Mouse (Mus musculus): ENCODE measurements at regions not wholly inside any gene's neighbourhood (a gene's known extent, or its start where the extent isn't known, plus 50 kb on each side); places are given as distances from the start of the nearest gene placed in this dataset.
"Not testable (repeated sequence)": the region's sequence is repeated elsewhere in the genome, so short reads cannot be mapped to it uniquely, and the experiment has no call there.

DNA sequence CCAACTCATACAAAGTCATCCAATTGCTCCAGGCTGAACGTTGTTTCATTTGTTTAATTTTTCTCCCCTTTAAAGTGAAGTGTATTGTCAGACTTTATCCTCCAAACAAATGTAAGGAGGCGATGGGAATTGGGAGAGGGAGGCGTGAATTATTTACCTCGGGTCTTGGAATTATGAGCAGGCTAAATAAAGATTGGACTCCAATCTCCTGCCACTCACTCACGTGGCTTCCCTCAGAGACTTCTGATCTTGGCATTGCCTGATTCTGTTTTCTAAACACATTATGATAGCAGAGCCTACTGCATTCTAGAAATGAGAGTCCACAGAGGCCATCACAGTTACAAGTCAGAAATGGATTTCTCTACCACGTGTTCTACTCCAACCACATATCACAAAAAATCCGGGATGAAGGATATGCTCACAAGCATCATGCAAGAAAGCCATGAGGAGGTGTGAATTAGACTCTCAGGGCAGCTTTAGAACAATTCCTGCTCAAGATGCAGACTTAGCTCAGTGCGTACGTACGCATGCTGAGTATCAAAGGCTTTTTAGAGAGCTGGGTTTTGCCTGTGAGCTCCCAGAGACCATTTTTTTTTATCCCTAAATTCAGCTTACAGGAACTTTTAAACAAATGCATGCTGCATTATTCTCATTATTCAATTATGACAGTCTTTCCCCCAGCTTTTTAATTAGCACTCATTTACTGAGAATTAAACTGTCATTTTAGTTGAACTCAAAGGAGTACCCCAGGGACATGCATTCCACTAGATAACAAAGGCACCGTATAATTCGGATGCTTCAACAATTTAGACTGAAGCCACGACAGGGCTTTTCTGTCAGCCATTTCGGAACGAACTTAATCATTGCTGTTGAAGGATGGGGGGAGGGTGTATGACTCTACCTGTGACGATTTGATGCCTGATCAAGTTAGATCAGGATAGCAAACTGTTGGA, 269.2 kb upstream of the Ubash3b start:
- ATAC-seq (ENCODE audit: low FRiP score, low TSS enrichment) = no peak
- Histone ChIP-seq H3K27me3 (ENCODE audit: insufficient read depth, low read length) (no peaks in the 10 kb centered on the region), H3K9me3 (ENCODE audit: low read length) (no peaks in the 10 kb centered on the region), H3K27ac (ENCODE audit: low read length) (no peak overlapping the region), H3K4me3 (ENCODE audit: low read length) (no peak overlapping the region), H3K36me3 (ENCODE audit: insufficient read depth, low read length) (no peaks in the 10 kb centered on the region), H3K4me2 (replicated peaks; ENCODE audit: low read depth, low read length) (no peak overlapping the region), H3K9ac (replicated peaks; ENCODE audit: low read length) (no peak overlapping the region), H3K4me1 (ENCODE audit: insufficient read depth, low read length) (no peaks in the 10 kb centered on the region)
- WGBS = 80% methylated on average over 16 of the region's 16 CpGs

DNA sequence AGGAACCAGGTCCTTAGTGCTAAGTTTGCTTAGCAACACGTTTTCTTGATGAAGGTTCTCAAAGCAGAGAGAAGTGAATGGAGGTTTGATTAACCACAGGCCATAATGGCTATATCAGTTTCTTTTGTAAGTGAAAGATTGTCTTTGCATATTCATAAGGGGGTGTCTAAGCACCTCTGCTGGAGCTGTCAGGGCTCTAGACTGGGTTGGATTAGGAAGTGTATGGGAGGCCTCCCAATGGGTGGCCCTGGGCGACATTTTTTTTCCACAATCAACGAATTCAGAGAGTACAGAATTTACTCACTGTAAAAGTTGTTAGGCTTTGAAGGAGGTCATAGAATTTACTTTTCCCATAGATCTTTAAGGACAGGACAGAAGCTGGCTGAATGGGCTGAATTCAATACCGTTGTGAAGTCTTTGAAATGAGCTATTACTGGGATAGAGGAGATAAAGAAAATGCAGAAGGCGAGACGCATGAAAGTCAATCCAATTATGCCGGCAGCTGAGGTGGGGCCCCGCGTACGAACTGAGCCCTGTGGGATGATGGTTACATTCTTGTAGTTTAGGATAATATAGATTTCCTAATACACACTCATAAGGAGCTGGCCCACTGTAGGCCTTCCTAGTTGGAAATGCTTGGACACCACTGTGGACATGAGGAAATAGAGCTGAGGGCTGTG, 268.4 kb upstream of the Ubash3b start:
- Histone ChIP-seq H3K4me2 (replicated peaks; ENCODE audit: low read depth, low read length) (no peak overlapping the region), H3K9ac (replicated peaks; ENCODE audit: low read length) (no peak overlapping the region), H3K4me3 (ENCODE audit: low read length) (no peak overlapping the region), H3K27ac (ENCODE audit: low read length) (no peak overlapping the region), H3K36me3 (ENCODE audit: insufficient read depth, low read length) (no peaks in the 10 kb centered on the region), H3K4me1 (ENCODE audit: insufficient read depth, low read length) (no peaks in the 10 kb centered on the region), H3K9me3 (ENCODE audit: low read length) (no peaks in the 10 kb centered on the region), H3K27me3 (ENCODE audit: insufficient read depth, low read length) (no peaks in the 10 kb centered on the region)
- ATAC-seq (ENCODE audit: low FRiP score, low TSS enrichment) = no peak
- WGBS = 81% methylated on average over 10 of the region's 10 CpGs

DNA sequence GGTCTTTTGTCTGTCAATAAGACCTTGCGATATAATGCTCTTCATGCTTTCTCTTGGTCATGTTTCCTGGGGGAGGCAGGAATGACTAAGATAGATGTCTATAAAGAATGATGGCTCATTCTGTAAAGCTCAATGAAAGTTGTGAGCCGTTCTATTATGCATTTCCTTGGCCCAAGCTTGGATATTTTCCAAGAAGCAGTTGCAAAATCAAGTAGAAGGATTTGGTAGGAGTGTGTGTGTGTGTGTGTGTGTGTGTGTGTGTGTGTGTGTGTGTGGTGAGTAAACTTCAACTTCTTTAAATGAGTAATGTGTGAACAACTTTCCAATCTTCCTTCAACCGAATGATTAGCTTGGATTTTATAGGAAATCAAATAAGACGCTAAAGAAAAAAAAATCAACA, 267.7 kb upstream of the Ubash3b start:
- H3K4me2 ChIP-seq (replicated peaks; ENCODE audit: low read depth, low read length) = no peak overlapping the region
- no peaks in the 10 kb centered on the region for H3K36me3 ChIP-seq (ENCODE audit: insufficient read depth, low read length)
- no peaks in the 10 kb centered on the region for H3K27me3 ChIP-seq (ENCODE audit: insufficient read depth, low read length)
- whole genome bisulfite sequencing = 85% methylated on average over 4 of the region's 4 CpGs
- H3K4me3 ChIP-seq (ENCODE audit: low read length) = no peak overlapping the region
- no peaks in the 10 kb centered on the region for H3K4me1 ChIP-seq (ENCODE audit: insufficient read depth, low read length)
- no peak overlapping the region for H3K27ac ChIP-seq (ENCODE audit: low read length)
- H3K9me3 ChIP-seq (ENCODE audit: low read length) = no peaks in the 10 kb centered on the region
- no peak for ATAC-seq (ENCODE audit: low FRiP score, low TSS enrichment)
- no peak overlapping the region for H3K9ac ChIP-seq (replicated peaks; ENCODE audit: low read length)

DNA sequence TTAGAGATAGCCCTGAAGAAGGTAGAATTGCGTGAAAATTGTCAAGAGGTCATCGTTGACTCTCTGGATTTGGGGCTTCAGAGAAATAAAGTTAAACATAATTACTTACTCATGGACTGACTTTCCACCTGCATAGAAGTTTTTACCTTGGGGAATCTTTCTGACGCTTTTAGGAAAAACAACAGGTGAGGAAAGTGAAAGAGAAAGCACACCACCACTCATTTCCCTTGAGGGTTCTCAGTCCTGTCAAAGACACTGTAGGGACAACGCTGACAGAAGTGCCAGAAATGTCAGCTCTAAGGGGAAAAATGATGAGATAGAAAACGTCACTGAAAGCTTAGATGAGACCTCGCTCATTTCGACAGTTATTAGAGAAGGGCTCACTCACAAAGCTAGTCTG, 265.2 kb upstream of the Ubash3b start:
- Histone ChIP-seq H3K36me3 (ENCODE audit: insufficient read depth, low read length) (no peaks in the 10 kb centered on the region), H3K27ac (ENCODE audit: low read length) (no peak overlapping the region), H3K4me1 (ENCODE audit: insufficient read depth, low read length) (no peaks in the 10 kb centered on the region), H3K4me2 (replicated peaks; ENCODE audit: low read depth, low read length) (no peak overlapping the region), H3K9ac (replicated peaks; ENCODE audit: low read length) (no peak overlapping the region), H3K4me3 (ENCODE audit: low read length) (no peak overlapping the region), H3K27me3 (ENCODE audit: insufficient read depth, low read length) (no peaks in the 10 kb centered on the region), H3K9me3 (ENCODE audit: low read length) (no peaks in the 10 kb centered on the region)
- ATAC-seq (ENCODE audit: low FRiP score, low TSS enrichment) = no peak
- WGBS = 89% methylated on average over 7 of the region's 7 CpGs

DNA sequence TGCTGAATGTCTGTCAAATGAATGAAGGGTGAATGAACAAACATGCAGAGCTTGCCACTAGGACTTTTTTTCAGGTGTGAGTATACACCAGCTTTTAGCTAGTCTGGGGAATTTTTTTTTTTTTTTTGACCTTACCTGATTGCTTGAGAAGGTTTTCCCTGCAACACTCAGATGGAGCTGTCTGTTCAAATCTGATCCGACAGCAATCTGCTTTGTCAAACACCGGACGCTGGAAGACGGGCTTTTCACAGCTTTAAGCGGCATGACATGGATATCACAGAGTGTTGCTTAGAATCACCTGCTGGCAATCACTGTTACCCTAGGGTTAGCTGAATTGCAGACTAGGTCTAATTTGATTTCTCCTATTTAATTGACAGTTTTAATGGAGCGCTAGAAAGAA, 263.7 kb upstream of the Ubash3b start:
- no peaks in the 10 kb centered on the region for H3K36me3 ChIP-seq (ENCODE audit: insufficient read depth, low read length)
- WGBS = 89% methylated on average over 6 of the region's 6 CpGs
- ATAC-seq (ENCODE audit: low FRiP score, low TSS enrichment) = no peak
- no peak overlapping the region for H3K9ac ChIP-seq (replicated peaks; ENCODE audit: low read length)
- no peak overlapping the region for H3K27ac ChIP-seq (ENCODE audit: low read length)
- no peak overlapping the region for H3K4me3 ChIP-seq (ENCODE audit: low read length)
- H3K27me3 ChIP-seq (ENCODE audit: insufficient read depth, low read length) = no peaks in the 10 kb centered on the region
- H3K9me3 ChIP-seq (ENCODE audit: low read length) = no peaks in the 10 kb centered on the region
- H3K4me2 ChIP-seq (replicated peaks; ENCODE audit: low read depth, low read length) = no peak overlapping the region
- no peaks in the 10 kb centered on the region for H3K4me1 ChIP-seq (ENCODE audit: insufficient read depth, low read length)

DNA sequence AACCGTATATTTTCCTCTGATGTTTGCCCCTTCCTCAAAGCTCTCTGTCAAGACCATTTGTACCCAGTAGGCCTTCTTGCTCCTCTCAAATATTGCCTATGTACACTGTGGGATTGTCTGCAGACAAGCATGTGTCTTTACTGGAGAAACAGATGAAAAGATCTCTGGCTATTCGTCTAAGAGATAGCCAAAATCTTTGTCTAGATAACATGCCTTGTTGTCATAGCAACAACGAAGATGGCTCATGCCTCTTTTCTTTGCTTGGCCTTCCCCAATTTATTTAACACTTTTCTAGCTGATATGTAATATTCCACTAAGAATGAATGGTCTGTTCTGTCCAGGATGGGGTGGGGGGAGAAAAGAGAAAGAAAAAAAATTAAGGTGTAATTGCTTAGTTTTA, 252.3 kb upstream of the Ubash3b start:
- 82% methylated on average over 3 of the region's 3 CpGs for WGBS
- Histone ChIP-seq H3K27ac (ENCODE audit: low read length) (no peak overlapping the region), H3K4me3 (ENCODE audit: low read length) (no peak overlapping the region), H3K36me3 (ENCODE audit: insufficient read depth, low read length) (no peaks in the 10 kb centered on the region), H3K9ac (replicated peaks; ENCODE audit: low read length) (no peak overlapping the region), H3K9me3 (ENCODE audit: low read length) (no peaks in the 10 kb centered on the region), H3K4me1 (ENCODE audit: insufficient read depth, low read length) (peaks cover 7% of the 10 kb centered on the region; the same call in 1 of the 2 replicates), H3K4me2 (replicated peaks; ENCODE audit: low read depth, low read length) (no peak overlapping the region), H3K27me3 (ENCODE audit: insufficient read depth, low read length) (no peaks in the 10 kb centered on the region)
- no peak for ATAC-seq (ENCODE audit: low FRiP score, low TSS enrichment)

DNA sequence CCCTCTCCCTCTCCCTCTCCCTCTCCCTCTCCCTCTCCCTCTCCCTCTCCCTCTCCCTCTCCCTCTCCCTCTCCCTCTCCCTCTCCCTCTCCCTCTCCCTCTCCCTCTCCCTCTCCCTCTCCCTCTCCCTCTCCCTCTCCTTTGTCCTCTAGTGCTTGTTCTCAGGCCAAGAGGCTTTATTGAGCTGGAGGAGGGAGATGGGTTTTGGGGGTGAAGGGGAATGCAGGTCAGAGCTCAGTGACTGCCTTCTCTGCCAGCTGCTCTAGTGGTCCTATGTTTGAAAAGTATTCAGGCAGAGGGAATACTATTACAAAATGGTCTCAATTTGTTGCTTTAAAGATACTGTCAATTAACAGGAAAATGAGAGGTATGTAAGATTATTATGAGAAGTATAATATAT, 251.6 kb upstream of the Ubash3b start:
- not testable (repeated sequence) for H3K36me3 ChIP-seq (ENCODE audit: insufficient read depth, low read length); H3K9ac ChIP-seq (replicated peaks; ENCODE audit: low read length); H3K27ac ChIP-seq (ENCODE audit: low read length); H3K4me2 ChIP-seq (replicated peaks; ENCODE audit: low read depth, low read length); H3K27me3 ChIP-seq (ENCODE audit: insufficient read depth, low read length); H3K4me3 ChIP-seq (ENCODE audit: low read length); ATAC-seq (ENCODE audit: low FRiP score, low TSS enrichment); H3K4me1 ChIP-seq (ENCODE audit: insufficient read depth, low read length); H3K9me3 ChIP-seq (ENCODE audit: low read length)

DNA sequence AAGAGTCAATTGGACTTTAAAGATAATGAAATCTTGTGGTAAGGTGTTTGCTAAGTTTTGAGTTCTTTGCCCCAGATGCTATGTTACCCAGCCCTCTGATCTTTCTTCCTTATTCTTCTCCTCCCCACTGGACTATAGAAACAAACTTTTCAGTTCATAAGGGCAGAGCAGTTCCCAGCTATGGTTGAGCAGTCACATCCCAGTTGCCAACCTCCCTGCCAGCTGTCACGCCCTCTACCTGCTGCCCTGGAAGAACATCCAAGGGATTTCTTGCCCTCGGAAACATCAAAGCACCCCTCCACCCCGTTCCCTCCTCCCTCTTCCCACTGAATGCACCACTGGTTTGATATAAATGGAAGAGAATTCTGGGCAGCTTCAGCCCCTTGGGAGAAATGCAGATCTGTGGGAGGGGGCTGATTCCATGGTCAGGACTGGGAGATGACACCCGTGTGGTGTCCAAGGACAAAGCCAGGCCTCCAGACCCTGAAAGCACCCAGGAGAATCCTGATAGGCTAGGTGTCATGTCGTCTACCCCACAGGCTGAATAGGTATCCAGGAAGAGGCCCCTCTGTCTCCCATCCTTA, 250.8 kb upstream of the Ubash3b start:
- Histone ChIP-seq H3K4me1 (ENCODE audit: insufficient read depth, low read length) (peaks cover 7% of the 10 kb centered on the region; the same call in 1 of the 2 replicates), H3K4me3 (ENCODE audit: low read length) (no peak overlapping the region), H3K4me2 (replicated peaks; ENCODE audit: low read depth, low read length) (no peak overlapping the region), H3K27me3 (ENCODE audit: insufficient read depth, low read length) (no peaks in the 10 kb centered on the region), H3K36me3 (ENCODE audit: insufficient read depth, low read length) (no peaks in the 10 kb centered on the region), H3K9ac (replicated peaks; ENCODE audit: low read length) (no peak overlapping the region), H3K9me3 (ENCODE audit: low read length) (no peaks in the 10 kb centered on the region), H3K27ac (ENCODE audit: low read length) (0 out of 2 replicates have a peak overlapping the region, but pooled peaks have one; percentile 34)
- 23% methylated on average over 5 of the region's 5 CpGs for WGBS
- peak; percentile 79 for ATAC-seq (ENCODE audit: low FRiP score, low TSS enrichment)

DNA sequence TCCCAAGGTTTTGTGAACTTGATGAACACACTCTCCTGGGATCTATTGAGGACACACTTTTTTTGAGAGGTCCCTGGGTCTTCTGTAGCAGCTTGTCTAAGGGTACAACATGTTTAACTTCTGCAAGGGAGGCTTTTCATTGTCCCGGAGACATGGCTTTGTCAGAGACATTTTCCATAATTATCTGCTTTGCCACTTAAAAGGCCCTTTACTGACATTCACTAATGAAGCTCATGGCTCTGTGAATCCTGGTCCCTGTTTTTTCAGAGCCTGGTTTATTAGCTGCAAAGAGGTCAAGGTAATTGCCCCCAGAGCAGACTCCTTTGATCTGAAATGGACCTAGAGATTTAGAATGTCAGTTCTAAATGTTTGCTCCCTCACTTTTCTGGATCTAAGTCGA, 246.8 kb upstream of the Ubash3b start:
- H3K9me3 ChIP-seq (ENCODE audit: low read length) = no peaks in the 10 kb centered on the region
- no peaks in the 10 kb centered on the region for H3K27me3 ChIP-seq (ENCODE audit: insufficient read depth, low read length)
- no peak for ATAC-seq (ENCODE audit: low FRiP score, low TSS enrichment)
- H3K36me3 ChIP-seq (ENCODE audit: insufficient read depth, low read length) = no peaks in the 10 kb centered on the region
- H3K4me1 ChIP-seq (ENCODE audit: insufficient read depth, low read length) = peaks cover 7% of the 10 kb centered on the region; the same call in 1 of the 2 replicates
- no peak overlapping the region for H3K9ac ChIP-seq (replicated peaks; ENCODE audit: low read length)
- H3K4me3 ChIP-seq (ENCODE audit: low read length) = no peak overlapping the region
- WGBS = 16% methylated on average over 2 of the region's 2 CpGs
- H3K4me2 ChIP-seq (replicated peaks; ENCODE audit: low read depth, low read length) = no peak overlapping the region
- no peak overlapping the region for H3K27ac ChIP-seq (ENCODE audit: low read length)

DNA sequence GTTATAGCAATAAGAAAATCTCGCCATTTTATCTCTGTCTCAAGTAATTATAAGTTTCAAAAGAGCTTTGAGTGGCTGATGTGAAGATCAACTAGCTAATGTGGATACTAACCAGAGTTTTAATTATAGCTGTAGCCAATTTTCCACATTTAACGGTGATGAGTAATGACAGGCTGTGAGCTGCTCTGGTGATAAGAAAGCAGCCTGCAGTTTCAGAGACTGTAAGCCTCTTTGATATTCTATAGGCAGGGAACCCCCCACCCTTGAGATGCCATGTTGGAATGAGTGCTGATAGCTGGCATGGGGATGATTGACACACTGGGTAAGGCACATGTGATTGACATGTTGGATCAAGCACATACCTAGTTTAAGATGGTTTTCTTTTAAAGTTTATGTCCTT, 245.6 kb upstream of the Ubash3b start:
- no peak overlapping the region for H3K27ac ChIP-seq (ENCODE audit: low read length)
- H3K9me3 ChIP-seq (ENCODE audit: low read length) = no peaks in the 10 kb centered on the region
- ATAC-seq (ENCODE audit: low FRiP score, low TSS enrichment) = no peak
- 0 out of 2 replicates have a peak, but pooled peaks cover under 1% of the 10 kb centered on the region for H3K4me1 ChIP-seq (ENCODE audit: insufficient read depth, low read length)
- no peak overlapping the region for H3K4me2 ChIP-seq (replicated peaks; ENCODE audit: low read depth, low read length)
- H3K4me3 ChIP-seq (ENCODE audit: low read length) = no peak overlapping the region
- no peaks in the 10 kb centered on the region for H3K36me3 ChIP-seq (ENCODE audit: insufficient read depth, low read length)
- 70% methylated on average over 2 of the region's 2 CpGs for WGBS
- no peaks in the 10 kb centered on the region for H3K27me3 ChIP-seq (ENCODE audit: insufficient read depth, low read length)
- no peak overlapping the region for H3K9ac ChIP-seq (replicated peaks; ENCODE audit: low read length)

Data from kidney, embryonic 16.5 days (tissue).